ENCODE assay signal across 16 mouse cellular contexts in genomic region chr16:34546805-34547509, GRCm38 (mm10). TPM values are rescaled to one million over a fixed set of nuclear protein-coding genes. Genes with fewer than 3 reads are reported as not detected.
DNase-seq lines count a peak whose midpoint lies in the region; ATAC-seq and TF ChIP-seq lines count a peak whose summit lies in the region.
"Had no signal": no experiment of that assay in that cellular context is flagged by ENCODE, and none has a peak within 500 bp of the region (broad histone marks: within the 10 kb centered on the region; RNA-seq: fewer than 3 reads in every experiment).

No protein-coding gene starts in this region.

- no peak for TF ChIP-seq CTCF in forebrain, postnatal 0 days (IDR thresholded peaks at IDR 0.05; ENCODE audit: low read depth)

- no peak overlapping the region for H3K9ac ChIP-seq in forebrain, postnatal 0 days
- no peak overlapping the region for H3K9ac ChIP-seq in midbrain, embryonic 14.5 days (replicated peaks; ENCODE audit: low read length)
- H3K9ac ChIP-seq: embryonic facial prominence, embryonic 15.5 days; liver, embryonic 13.5 days had no signal

- no peaks in the 10 kb centered on the region for H3K27me3 ChIP-seq in heart, embryonic 10.5 days (ENCODE audit: insufficient read depth, poor library complexity, severe bottlenecking)
- no peaks in the 10 kb centered on the region for H3K27me3 ChIP-seq in forebrain, postnatal 0 days (ENCODE audit: insufficient read depth, low read length)
- no peaks in the 10 kb centered on the region for H3K27me3 ChIP-seq in midbrain, embryonic 14.5 days (ENCODE audit: control insufficient read depth, insufficient read depth, low read length)
- H3K27me3 ChIP-seq: embryonic facial prominence, embryonic 15.5 days had no signal

- WGBS in heart, embryonic 10.5 days = 83% methylated on average over 6 of the region's 6 CpGs
- WGBS in forebrain, postnatal 0 days = 29% methylated on average over 6 of the region's 6 CpGs
- WGBS in midbrain, embryonic 14.5 days = 45% methylated on average over 6 of the region's 6 CpGs

- intact Hi-C loops in heart, postnatal 36 days (cut with DNase I) = no loop called here
- intact Hi-C loops in gastrocnemius, postnatal 36 days (cut with DNase I) = no loop called here

- H3K36me3 ChIP-seq in heart, embryonic 10.5 days = 0 out of 2 replicates have a peak, but pooled peaks cover 2% of the 10 kb centered on the region
- H3K36me3 ChIP-seq in forebrain, postnatal 0 days (ENCODE audit: insufficient read depth) = no peaks in the 10 kb centered on the region
- no peaks in the 10 kb centered on the region for H3K36me3 ChIP-seq in midbrain, embryonic 14.5 days (ENCODE audit: control insufficient read depth, insufficient read depth, low read length)
- H3K36me3 ChIP-seq: liver, embryonic 13.5 days had no signal

- peaks cover 2% of the 10 kb centered on the region for H3K4me1 ChIP-seq in heart, embryonic 10.5 days
- H3K4me1 ChIP-seq in forebrain, postnatal 0 days (ENCODE audit: insufficient read depth) = peaks cover 12% of the 10 kb centered on the region; the same call in 1 of the 2 replicates
- H3K4me1 ChIP-seq in midbrain, embryonic 14.5 days (ENCODE audit: control insufficient read depth, insufficient read depth, low read length) = peaks cover 26% of the 10 kb centered on the region
- H3K4me1 ChIP-seq: liver, embryonic 13.5 days had no signal

- peak; percentile 53 for ATAC-seq in forebrain, postnatal 0 days
- ATAC-seq in midbrain, embryonic 14.5 days (ENCODE audit: low FRiP score, low TSS enrichment) = no peak
- ATAC-seq: activated CD4-positive, CD25-positive, alpha-beta regulatory T cell, adult 4 months had no signal

- H3K4me3 ChIP-seq in heart, embryonic 10.5 days = no peak overlapping the region
- no peak overlapping the region for H3K4me3 ChIP-seq in forebrain, postnatal 0 days (ENCODE audit: low read depth, low read length)
- H3K4me3 ChIP-seq in midbrain, embryonic 14.5 days (replicated peaks; ENCODE audit: low read depth, low read length) = no peak overlapping the region
- H3K4me3 ChIP-seq: embryonic facial prominence, embryonic 15.5 days; limb, embryonic 10.5 days; liver, embryonic 13.5 days had no signal

- no peak overlapping the region for H3K27ac ChIP-seq in heart, embryonic 10.5 days
- no peak overlapping the region for H3K27ac ChIP-seq in forebrain, postnatal 0 days (ENCODE audit: low read depth, low read length)
- H3K27ac ChIP-seq in midbrain, embryonic 14.5 days (replicated peaks; ENCODE audit: low read depth, low read length) = peak overlapping the region; percentile 38
- H3K27ac ChIP-seq: embryonic facial prominence, embryonic 15.5 days; limb, embryonic 10.5 days; liver, embryonic 13.5 days; macrophage had no signal

- DNase-seq in heart, embryonic 10.5 days (ENCODE audit: low spot score) = peak; percentile 43
- no peak for DNase-seq in heart, postnatal 36 days
- peak; percentile 32 for DNase-seq in NIH3T3 (ENCODE audit: low read depth)
- DNase-seq in forebrain, postnatal 0 days = peak; percentile 52
- peak; percentile 53 for DNase-seq in midbrain, embryonic 14.5 days
- DNase-seq in gastrocnemius, postnatal 36 days = no peak
- no peak for DNase-seq in adrenal gland, adult 2 months
- DNase-seq: cerebellum, adult 11 months; kidney, adult 2 months; kidney, postnatal 36 days; liver, embryonic 13.5 days; retina, postnatal 1 day had no signal

- H3K9me3 ChIP-seq in heart, embryonic 10.5 days = no peaks in the 10 kb centered on the region
- H3K9me3 ChIP-seq in forebrain, postnatal 0 days (ENCODE audit: low read length) = no peaks in the 10 kb centered on the region
- H3K9me3 ChIP-seq in midbrain, embryonic 14.5 days (ENCODE audit: control insufficient read depth, low read length) = no peaks in the 10 kb centered on the region
- H3K9me3 ChIP-seq: embryonic facial prominence, embryonic 15.5 days; limb, embryonic 10.5 days; liver, embryonic 13.5 days had no signal

- no peak overlapping the region for H3K4me2 ChIP-seq in forebrain, postnatal 0 days (ENCODE audit: low read depth)
- H3K4me2 ChIP-seq in midbrain, embryonic 14.5 days (ENCODE audit: low read length) = no peak overlapping the region
- H3K4me2 ChIP-seq: embryonic facial prominence, embryonic 15.5 days; liver, embryonic 13.5 days had no signal

RNA-seq across cellular contexts. Expression of gene Kalrn, which starts 26.4 kb away (rescaled TPM):
- polyA plus RNA-seq in heart, embryonic 10.5 days (2016; fragmentation: Nextera tagmentation; extraction: Ambion mirVana) = 18.4 and 22.8 TPM in 2 replicates
- 10 to 100 TPM; 30.2 to 32.1 TPM for total RNA-seq in heart, postnatal 36 days (2021)
- 134 and 148 TPM in 2 replicates for total RNA-seq in forebrain, postnatal 0 days (2014; rRNA removed)
- polyA plus RNA-seq in forebrain, postnatal 0 days (2015; fragmentation: Nextera tagmentation; extraction: Ambion mirVana) = 16.4 and 23.6 TPM in 2 replicates
- polyA plus RNA-seq in midbrain, embryonic 14.5 days (2014; fragmentation: Nextera tagmentation; extraction: Ambion mirVana) = 40.1 and 44.6 TPM in 2 replicates
- 10 to 100 TPM; 19.0 to 21.5 TPM for total RNA-seq in gastrocnemius, postnatal 36 days (2021)
- 1 to 10 TPM; 5.3 to 9.9 TPM for total RNA-seq in adrenal gland, adult 2 months (2021)
- 1.5 and 1.6 TPM in 2 replicates for polyA plus RNA-seq in adrenal gland, adult 2 months (2012; rRNA removed)

Comparison
In these comparisons a context has a peak if more than half of its experiments do, and no peak if none do; other contexts are left out.
1. DNase-seq: peak in heart, embryonic 10.5 days (single experiment), NIH3T3 (single experiment), forebrain, postnatal 0 days (single experiment) and midbrain, embryonic 14.5 days (single experiment); none in heart, postnatal 36 days (0 of 2), gastrocnemius, postnatal 36 days (0 of 2) and adrenal gland, adult 2 months (single experiment).